Mouse (Mus musculus) brain, embryonic 14.5 days (tissue): ENCODE measurements around the gene Rnf31.

Source experiments
- CTCF ChIP-seq: fragments of 200-500 bp; IDR thresholded peaks from 2 replicates; pipeline ENCODE4 v1.5.1; 2012; ENCODE audit warnings: inconsistent platforms, mild to moderate bottlenecking, moderate library complexity, borderline replicate concordance; ENCODE audit not compliant: insufficient read depth, insufficient read length; ENCODE audit errors: extremely low read depth
- POLR2A ChIP-seq: fragments of 200-500 bp; IDR thresholded peaks from 2 replicates; pipeline ENCODE4 v1.6.1; 2012; ENCODE audit warnings: mild to moderate bottlenecking, inconsistent platforms, borderline replicate concordance; ENCODE audit not compliant: poor library complexity, insufficient read depth, insufficient read length, severe bottlenecking; ENCODE audit errors: extremely low read depth

GRCm38 (mm10) chr14:55634874-55635522, 43.5 kb downstream of the Rnf31 start:
- TF ChIP-seq CTCF = no peak
- TF ChIP-seq POLR2A = no peak
